Mouse (Mus musculus) kidney, embryonic 15.5 days (tissue): ENCODE measurements around the gene Abcc4. TPM values are rescaled to one million over a fixed set of nuclear protein-coding genes. Genes with fewer than 3 reads are reported as not detected.
A peak's percentile ranks its signal among the peaks of the same experiment; 100 is the strongest.
"Not testable (repeated sequence)": the region's sequence is repeated elsewhere in the genome, so short reads cannot be mapped to it uniquely, and the experiment has no call there.

Experiments
- ATAC-seq: fragments of 200-750 bp; cut with Nextera tagmentation; replicated peaks from 2 replicates; pipeline ENCODE4 v1.8.0; 2017; ENCODE audit warnings: moderate TSS enrichment; ENCODE audit not compliant: low FRiP score
- H3K27ac ChIP-seq: fragments of 300-500 bp; sonication (generic); 2 replicates; pipeline ENCODE4 v1.5.1; 2015; ENCODE audit warnings: mild to moderate bottlenecking, inconsistent platforms
- H3K27me3 ChIP-seq: fragments of 300-500 bp; sonication (generic); 2 replicates; pipeline ENCODE4 v1.6.1; 2015; ENCODE audit warnings: inconsistent platforms
- H3K36me3 ChIP-seq: fragments of 300-500 bp; sonication (generic); 2 replicates; pipeline ENCODE4 v1.6.1; 2015; ENCODE audit warnings: inconsistent platforms
- H3K4me1 ChIP-seq: fragments of 300-500 bp; sonication (generic); 2 replicates; pipeline ENCODE4 v1.6.1; 2015; ENCODE audit warnings: inconsistent platforms
- H3K4me2 ChIP-seq: fragments of 300-500 bp; sonication (generic); 2 replicates; pipeline ENCODE4 v1.6.1; 2015; ENCODE audit warnings: moderate library complexity, mild to moderate bottlenecking, inconsistent platforms
- H3K4me3 ChIP-seq: fragments of 300-500 bp; sonication (generic); replicated peaks from 2 replicates; pipeline ENCODE4 v1.5.1; 2015; ENCODE audit warnings: mild to moderate bottlenecking, inconsistent platforms
- H3K9ac ChIP-seq: fragments of 300-500 bp; sonication (generic); 2 replicates; pipeline ENCODE4 v1.6.1; 2015; ENCODE audit warnings: mild to moderate bottlenecking, inconsistent platforms
- H3K9me3 ChIP-seq: fragments of 300-500 bp; sonication (generic); replicated peaks from 2 replicates; pipeline ENCODE4 v1.6.1; 2016; ENCODE audit warnings: inconsistent platforms
- WGBS: fragments of 180-500 bp; shearing (Covaris S2); methylation state at CpG from one replicate; pipeline ENCODE4 v1.1.7; 2015; ENCODE audit warnings: mixed read lengths; 5-methylcytosine and 5-hydroxymethylcytosine counted together
- polyA plus RNA-seq: library from polyadenylated mRNA; unstranded; fragments of >200 nt; fragmentation: Nextera tagmentation; extraction: Ambion mirVana; gene quantifications from 2 replicates; pipeline ENCODE4 v1.2.1, GENCODE M21; 2015

Abcc4 gene
- polyA plus RNA-seq, 1 experiment from 2014 or later, result 7.3 TPM

GRCm38 (mm10) chr14:118563570-118563969 is 142.4 kb downstream of the Abcc4 start:
- no peak for ATAC-seq
- Histone ChIP-seq H3K4me3 (no peak overlapping the region), H3K36me3 (no peaks in the 10 kb centered on the region), H3K27me3 (no peaks in the 10 kb centered on the region), H3K9me3 (no peaks in the 10 kb centered on the region), H3K27ac (no peak overlapping the region), H3K4me2 (no peak overlapping the region), H3K9ac (no peak overlapping the region), H3K4me1 (peaks cover 7% of the 10 kb centered on the region; the same call in 1 of the 2 replicates)
- WGBS, result 82% methylated on average over 8 of the region's 8 CpGs

- Histone ChIP-seq H3K4me2 (no peak overlapping the region), H3K36me3 (no peaks in the 10 kb centered on the region), H3K9ac (no peak overlapping the region), H3K4me3 (no peak overlapping the region), H3K4me1 (peaks cover 18% of the 10 kb centered on the region), H3K9me3 (no peaks in the 10 kb centered on the region), H3K27ac (no peak overlapping the region), H3K27me3 (no peaks in the 10 kb centered on the region)
- no peak for ATAC-seq
- 76% methylated on average over 20 of the region's 20 CpGs for WGBS
Measured at GRCm38 (mm10) chr14:118552901-118553475, 153.0 kb downstream of the Abcc4 start.

- H3K4me1 ChIP-seq, result peaks cover 18% of the 10 kb centered on the region
- H3K36me3 ChIP-seq, result no peaks in the 10 kb centered on the region
- H3K4me3 ChIP-seq, result no peak overlapping the region
- H3K9me3 ChIP-seq, result no peaks in the 10 kb centered on the region
- H3K9ac ChIP-seq, result no peak overlapping the region
- H3K4me2 ChIP-seq, result peak overlapping the region; percentile 50; the same call in 1 of the 2 replicates
- ATAC-seq, result no peak
- H3K27me3 ChIP-seq, result no peaks in the 10 kb centered on the region
- no peak overlapping the region for H3K27ac ChIP-seq
- 56% methylated on average over 5 of the region's 5 CpGs for WGBS
Measured at GRCm38 (mm10) chr14:118552390-118552789, 153.6 kb downstream of the Abcc4 start.

- peak overlapping the region; percentile 50 for H3K4me2 ChIP-seq
- no peak overlapping the region for H3K9ac ChIP-seq
- peak overlapping the region; percentile 23 for H3K4me3 ChIP-seq
- peak; percentile 62 for ATAC-seq
- no peaks in the 10 kb centered on the region for H3K27me3 ChIP-seq
- no peak overlapping the region for H3K27ac ChIP-seq
- peaks cover 18% of the 10 kb centered on the region for H3K4me1 ChIP-seq
- no peaks in the 10 kb centered on the region for H3K36me3 ChIP-seq
- H3K9me3 ChIP-seq, result no peaks in the 10 kb centered on the region
- 12% methylated on average over 24 of the region's 24 CpGs for WGBS
Measured at GRCm38 (mm10) chr14:118551725-118552285, 154.2 kb downstream of the Abcc4 start.

- H3K27me3 ChIP-seq, result no peaks in the 10 kb centered on the region
- H3K4me3 ChIP-seq, result peak overlapping the region; percentile 23
- no peaks in the 10 kb centered on the region for H3K36me3 ChIP-seq
- no peak for ATAC-seq
- H3K9ac ChIP-seq, result no peak overlapping the region
- H3K27ac ChIP-seq, result no peak overlapping the region
- H3K4me1 ChIP-seq, result peaks cover 18% of the 10 kb centered on the region
- WGBS, result 34% methylated on average over 18 of the region's 18 CpGs
- peak overlapping the region; percentile 50 for H3K4me2 ChIP-seq
- H3K9me3 ChIP-seq, result no peaks in the 10 kb centered on the region
Measured at GRCm38 (mm10) chr14:118551061-118551724, 154.8 kb downstream of the Abcc4 start.

- no peak overlapping the region for H3K4me2 ChIP-seq
- H3K36me3 ChIP-seq, result no peaks in the 10 kb centered on the region
- no peak overlapping the region for H3K9ac ChIP-seq
- no peak overlapping the region for H3K4me3 ChIP-seq
- H3K9me3 ChIP-seq, result no peaks in the 10 kb centered on the region
- no peaks in the 10 kb centered on the region for H3K27me3 ChIP-seq
- no peak for ATAC-seq
- 85% methylated on average over 6 of the region's 6 CpGs for WGBS
- H3K4me1 ChIP-seq, result no peaks in the 10 kb centered on the region
- no peak overlapping the region for H3K27ac ChIP-seq
Measured at GRCm38 (mm10) chr14:118544493-118544892, 161.5 kb downstream of the Abcc4 start.

- H3K4me2 ChIP-seq, result no peak overlapping the region
- no peak for ATAC-seq
Measured at GRCm38 (mm10) chr14:118542947-118543346, 163.1 kb downstream of the Abcc4 start.

GRCm38 (mm10) chr14:118531539-118531938 is 174.5 kb downstream of the Abcc4 start:
- no peaks in the 10 kb centered on the region for H3K9me3 ChIP-seq
- H3K27me3 ChIP-seq, result no peaks in the 10 kb centered on the region
- H3K9ac ChIP-seq, result no peak overlapping the region
- no peak overlapping the region for H3K4me2 ChIP-seq
- no peak overlapping the region for H3K27ac ChIP-seq
- peaks cover 3% of the 10 kb centered on the region; the same call in 1 of the 2 replicates for H3K4me1 ChIP-seq
- 87% methylated on average over 3 of the region's 3 CpGs for WGBS
- no peaks in the 10 kb centered on the region for H3K36me3 ChIP-seq
- H3K4me3 ChIP-seq, result no peak overlapping the region
- no peak for ATAC-seq

More at GRCm38 (mm10) chr14:118542947-118543346, 163.1 kb downstream of the Abcc4 start:
- Histone ChIP-seq H3K4me1 (no peaks in the 10 kb centered on the region), H3K27ac (no peak overlapping the region), H3K4me3 (no peak overlapping the region), H3K36me3 (no peaks in the 10 kb centered on the region), H3K9ac (no peak overlapping the region), H3K9me3 (no peaks in the 10 kb centered on the region), H3K27me3 (no peaks in the 10 kb centered on the region)
- WGBS, result 81% methylated on average over 9 of the region's 9 CpGs

- Histone ChIP-seq H3K4me3 (no peak overlapping the region), H3K9me3 (no peaks in the 10 kb centered on the region), H3K36me3 (no peaks in the 10 kb centered on the region), H3K9ac (no peak overlapping the region), H3K4me1 (no peaks in the 10 kb centered on the region), H3K27ac (no peak overlapping the region), H3K4me2 (no peak overlapping the region), H3K27me3 (no peaks in the 10 kb centered on the region)
- 56% methylated on average over 9 of the region's 9 CpGs for WGBS
- no peak for ATAC-seq
Measured at GRCm38 (mm10) chr14:118514280-118515031, 191.6 kb downstream of the Abcc4 start.

GRCm38 (mm10) chr14:118511715-118512114 is 194.3 kb downstream of the Abcc4 start:
- H3K9ac ChIP-seq, ATAC-seq, H3K4me1 ChIP-seq, H3K4me2 ChIP-seq, H3K27me3 ChIP-seq, H3K4me3 ChIP-seq, H3K27ac ChIP-seq, H3K36me3 ChIP-seq, H3K9me3 ChIP-seq: not testable (repeated sequence)
- 94% methylated on average over 6 of the region's 6 CpGs for WGBS

GRCm38 (mm10) chr14:118510793-118511192 is 195.2 kb downstream of the Abcc4 start:
- no peak overlapping the region for H3K4me3 ChIP-seq
- H3K27me3 ChIP-seq, result no peaks in the 10 kb centered on the region
- no peak overlapping the region for H3K27ac ChIP-seq
- H3K4me1 ChIP-seq, result peaks cover 7% of the 10 kb centered on the region; the same call in 1 of the 2 replicates
- H3K36me3 ChIP-seq, result no peaks in the 10 kb centered on the region
- H3K4me2 ChIP-seq, result no peak overlapping the region
- H3K9ac ChIP-seq, result no peak overlapping the region
- no peak for ATAC-seq
- WGBS, result 87% methylated on average over 2 of the region's 2 CpGs
- no peaks in the 10 kb centered on the region for H3K9me3 ChIP-seq

GRCm38 (mm10) chr14:118510216-118510615 is 195.8 kb downstream of the Abcc4 start:
- H3K27me3 ChIP-seq, result no peaks in the 10 kb centered on the region
- peaks cover 7% of the 10 kb centered on the region; the same call in 1 of the 2 replicates for H3K4me1 ChIP-seq
- H3K27ac ChIP-seq, result no peak overlapping the region
- no peak overlapping the region for H3K9ac ChIP-seq
- H3K9me3 ChIP-seq, result no peaks in the 10 kb centered on the region
- no peak overlapping the region for H3K4me3 ChIP-seq
- H3K36me3 ChIP-seq, result no peaks in the 10 kb centered on the region
- WGBS, result 92% methylated on average over 5 of the region's 5 CpGs
- ATAC-seq, result no peak
- H3K4me2 ChIP-seq, result no peak overlapping the region
